Mouse (Mus musculus) lung, embryonic 14.5 days (tissue): ENCODE measurements around the gene Pecr. TPM values are rescaled to one million over a fixed set of nuclear protein-coding genes. Genes with fewer than 3 reads are reported as not detected.
"Not testable (repeated sequence)": the region's sequence is repeated elsewhere in the genome, so short reads cannot be mapped to it uniquely, and the experiment has no call there.

Experiments
- ATAC-seq: fragments of 200-750 bp; cut with Nextera tagmentation; 2 replicates; pipeline ENCODE4 v1.8.0; 2017; ENCODE audit warnings: mild to moderate bottlenecking, moderate TSS enrichment, moderate library complexity; ENCODE audit not compliant: insufficient read depth
- DNase-seq: peaks from one replicate; pipeline ENCODE4 v3.0.0-alpha.2; 2015
- H3K27ac ChIP-seq: fragments of 300-500 bp; sonication (generic); 2 replicates; pipeline ENCODE4 v1.5.1; 2014; ENCODE audit warnings: low read depth, mild to moderate bottlenecking, moderate library complexity
- H3K27me3 ChIP-seq: fragments of 300-500 bp; sonication (generic); 2 replicates; pipeline ENCODE4 v1.6.1; 2014; ENCODE audit warnings: low read length, control low read depth; ENCODE audit not compliant: insufficient read depth
- H3K36me3 ChIP-seq: fragments of 300-500 bp; sonication (generic); 2 replicates; pipeline ENCODE4 v1.6.1; 2014; ENCODE audit warnings: control low read depth; ENCODE audit not compliant: insufficient read depth
- H3K4me1 ChIP-seq: fragments of 300-500 bp; sonication (generic); 2 replicates; pipeline ENCODE4 v1.6.1; 2014; ENCODE audit warnings: antibody characterized with exemption, control low read depth; ENCODE audit not compliant: insufficient read depth
- H3K4me2 ChIP-seq: fragments of 300-500 bp; sonication (generic); 2 replicates; pipeline ENCODE4 v1.6.1; 2014; ENCODE audit warnings: mild to moderate bottlenecking
- H3K4me3 ChIP-seq: fragments of 300-500 bp; sonication (generic); 2 replicates; pipeline ENCODE4 v1.5.1; 2014; ENCODE audit warnings: low read depth, low read length
- H3K9ac ChIP-seq: fragments of 300-500 bp; sonication (generic); 2 replicates; pipeline ENCODE4 v1.6.1; 2014
- H3K9me3 ChIP-seq: fragments of 300-500 bp; sonication (generic); 2 replicates; pipeline ENCODE4 v1.6.1; 2016; ENCODE audit warnings: low read depth, low read length, control low read depth
- CTCF ChIP-seq: IDR thresholded peaks from 2 replicates; pipeline ENCODE4 v1.5.1; 2016; ENCODE audit warnings: antibody characterized with exemption, low read depth
- WGBS: fragments of 180-500 bp; shearing (Covaris S2); extraction: QIAGEN DNeasy Blood & Tissue Kit; methylation state at CpG from one replicate; pipeline ENCODE4 v1.1.7; 2014; 5-methylcytosine and 5-hydroxymethylcytosine counted together
- polyA plus RNA-seq: library from polyadenylated mRNA; unstranded; fragments of >200 nt; fragmentation: Nextera tagmentation; extraction: Ambion mirVana; gene quantifications from 2 replicates; pipeline ENCODE4 v1.2.1, GENCODE M21; 2014

The Pecr gene
- polyA plus RNA-seq, 1 experiment from 2014 or later = 25.6 TPM

DNA sequence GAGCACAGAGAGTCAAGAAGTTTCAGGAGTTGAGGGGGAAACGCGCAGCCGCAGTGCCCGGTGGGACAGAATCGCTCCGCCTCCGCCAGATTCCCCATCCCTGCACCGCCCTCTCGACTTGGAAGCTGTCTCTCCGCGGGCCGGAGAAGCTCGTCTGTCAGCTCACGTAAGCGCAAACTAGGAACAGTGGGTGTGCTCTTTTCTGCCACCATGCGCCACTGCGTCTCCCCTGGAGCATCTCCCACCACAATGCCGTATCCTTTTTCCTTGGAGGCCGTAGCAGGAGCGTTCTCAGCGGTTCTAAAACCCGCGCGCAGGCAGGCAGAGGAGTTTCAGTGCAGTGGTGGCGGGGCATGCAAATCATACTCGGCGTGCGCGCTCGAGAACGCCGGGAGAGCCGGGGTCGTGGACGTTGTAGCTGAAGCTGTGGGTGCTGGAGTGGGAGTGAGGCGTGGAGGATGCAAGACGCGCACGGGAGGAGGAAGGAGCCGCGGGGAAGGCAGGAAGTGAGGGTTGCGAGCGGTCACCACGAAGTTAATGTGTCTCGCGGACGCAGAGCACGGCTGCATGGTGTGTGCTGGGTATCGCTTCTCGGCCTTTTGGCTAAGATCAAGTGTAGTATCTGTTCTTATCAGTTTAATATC lies 47.6 kb downstream of the Pecr start:
- peak overlapping the region; percentile 69 for H3K4me2 ChIP-seq
- peak overlapping the region; percentile 48 for H3K9ac ChIP-seq
- WGBS = under 1% methylated on average over 37 of the region's 50 CpGs
- TF ChIP-seq CTCF = peak; percentile 18; the same call in 1 of the 2 replicates
- H3K9me3 ChIP-seq, H3K36me3 ChIP-seq, H3K4me1 ChIP-seq, H3K27me3 ChIP-seq: not testable (repeated sequence)
- H3K27ac ChIP-seq = peak overlapping the region; percentile 74
- DNase-seq = peak; percentile 87
- ATAC-seq = peak; percentile 93
- H3K4me3 ChIP-seq = peak overlapping the region; percentile 50

DNA sequence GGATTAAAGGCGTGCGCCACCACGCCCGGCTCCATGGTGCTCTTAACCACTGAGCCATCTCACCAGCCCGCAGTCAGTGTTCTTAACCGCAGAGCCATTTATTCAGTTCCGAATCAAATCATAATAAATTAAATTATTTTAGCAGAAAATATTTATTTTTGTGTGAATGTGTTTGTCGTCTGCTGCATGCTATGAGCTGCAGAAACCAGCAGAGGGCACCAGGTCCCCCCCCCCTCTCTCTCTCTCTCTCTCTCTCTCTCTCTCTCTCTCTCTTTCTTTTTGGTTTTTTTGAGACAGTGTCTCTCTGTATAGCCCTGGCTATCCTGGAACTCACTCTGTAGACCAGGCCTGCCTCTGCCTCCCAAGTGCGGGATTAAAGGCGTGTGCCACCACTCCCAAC lies 51.5 kb downstream of the Pecr start:
- WGBS = 76% methylated on average over 10 of the region's 10 CpGs
- DNase-seq, H3K9me3 ChIP-seq, H3K4me1 ChIP-seq, H3K4me2 ChIP-seq, H3K36me3 ChIP-seq, H3K9ac ChIP-seq, H3K27ac ChIP-seq, H3K27me3 ChIP-seq, H3K4me3 ChIP-seq, ATAC-seq: not testable (repeated sequence)
- TF ChIP-seq CTCF = peak; percentile 44

DNA sequence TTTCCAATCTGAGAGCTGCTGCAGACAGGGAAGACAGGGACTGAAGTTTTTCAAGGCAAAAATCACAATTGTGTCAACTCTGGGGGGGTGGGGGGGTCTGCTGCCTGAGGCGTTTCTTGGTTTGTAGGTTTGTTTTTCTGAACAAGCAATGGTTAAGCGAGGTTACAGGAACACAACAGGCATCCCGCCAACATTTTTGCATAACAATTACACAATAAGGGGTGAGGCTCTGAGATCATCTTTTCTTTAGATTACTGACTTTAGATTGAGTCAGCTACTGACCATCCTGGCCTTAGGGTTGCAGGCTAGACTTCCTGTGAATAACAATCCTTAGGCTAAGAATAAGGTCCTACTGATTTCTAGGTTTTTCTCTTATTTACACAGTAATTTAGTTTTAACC lies 55.1 kb downstream of the Pecr start:
- Histone ChIP-seq H3K4me1 (no peaks in the 10 kb centered on the region), H3K9ac (no peak overlapping the region), H3K4me2 (no peak overlapping the region), H3K9me3 (no peaks in the 10 kb centered on the region), H3K36me3 (no peaks in the 10 kb centered on the region), H3K27ac (no peak overlapping the region), H3K27me3 (peaks cover 5% of the 10 kb centered on the region; the same call in 1 of the 2 replicates), H3K4me3 (no peak overlapping the region)
- ATAC-seq (no peak), DNase-seq (peak; percentile 31)
- 38% methylated on average over 3 of the region's 3 CpGs for WGBS
- TF ChIP-seq CTCF = no peak

DNA sequence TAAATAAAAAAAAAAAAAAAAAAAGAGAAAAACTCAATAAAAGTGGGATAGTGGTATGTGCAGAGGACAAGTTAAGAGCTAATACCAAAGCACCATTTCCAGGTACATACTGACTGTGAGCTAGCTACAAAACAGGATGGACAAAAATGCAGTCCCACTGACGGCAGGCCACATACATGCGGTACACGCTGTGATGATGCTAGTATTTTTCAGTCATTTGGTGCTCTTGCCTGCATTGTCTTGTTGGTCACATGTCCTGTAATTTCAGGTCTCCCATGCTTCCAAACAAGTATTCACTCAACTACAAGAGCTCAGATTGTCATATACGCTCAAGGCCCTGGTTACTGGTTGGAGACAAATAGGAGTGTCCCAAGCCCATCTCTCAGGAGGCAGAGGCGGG lies 56.6 kb downstream of the Pecr start:
- no peak overlapping the region for H3K9ac ChIP-seq
- WGBS = 85% methylated on average over 5 of the region's 5 CpGs
- H3K4me2 ChIP-seq = no peak overlapping the region
- DNase-seq = no peak
- peaks cover 8% of the 10 kb centered on the region; the same call in 1 of the 2 replicates for H3K27me3 ChIP-seq
- no peak overlapping the region for H3K27ac ChIP-seq
- H3K36me3 ChIP-seq = no peaks in the 10 kb centered on the region
- no peaks in the 10 kb centered on the region for H3K9me3 ChIP-seq
- H3K4me1 ChIP-seq = no peaks in the 10 kb centered on the region
- TF ChIP-seq CTCF = no peak
- ATAC-seq = no peak
- no peak overlapping the region for H3K4me3 ChIP-seq

DNA sequence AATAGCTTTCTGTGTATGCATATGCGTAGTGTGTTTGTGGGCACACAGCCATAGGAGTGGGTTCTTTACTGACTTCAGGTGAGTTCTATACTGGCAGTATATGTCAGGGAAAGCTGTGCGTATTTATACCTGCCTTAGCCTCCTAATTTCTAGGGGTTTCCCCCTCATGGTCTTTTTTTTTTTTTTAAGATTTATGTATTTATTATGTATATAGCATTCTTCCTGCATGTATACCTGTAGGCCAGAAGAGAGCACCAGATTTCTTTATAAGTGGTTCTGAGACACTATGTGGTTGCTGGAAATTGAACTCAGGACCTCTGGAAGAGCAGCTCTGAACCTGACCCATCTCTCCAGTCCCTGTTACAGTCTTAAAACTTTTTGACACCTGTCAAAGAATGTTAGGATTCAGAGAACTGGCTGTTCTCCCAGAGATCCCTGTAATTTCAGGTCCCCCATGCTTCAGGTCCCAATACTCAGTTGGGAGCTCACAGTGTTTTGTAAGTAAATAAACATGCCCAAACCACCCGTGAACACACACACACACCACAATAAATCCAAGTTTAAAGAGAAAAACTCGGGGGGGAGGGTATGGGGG lies 57.1 kb downstream of the Pecr start:
- WGBS = 24% methylated on average over 4 of the region's 4 CpGs
- Histone ChIP-seq H3K4me2 (0 out of 2 replicates have a peak overlapping the region, but pooled peaks have one; percentile 15), H3K9me3 (no peaks in the 10 kb centered on the region), H3K4me3 (no peak overlapping the region), H3K27me3 (peaks cover 8% of the 10 kb centered on the region; the same call in 1 of the 2 replicates), H3K36me3 (no peaks in the 10 kb centered on the region), H3K9ac (no peak overlapping the region), H3K27ac (no peak overlapping the region), H3K4me1 (no peaks in the 10 kb centered on the region)
- no peak for TF ChIP-seq CTCF
- ATAC-seq (no peak), DNase-seq (no peak)

DNA sequence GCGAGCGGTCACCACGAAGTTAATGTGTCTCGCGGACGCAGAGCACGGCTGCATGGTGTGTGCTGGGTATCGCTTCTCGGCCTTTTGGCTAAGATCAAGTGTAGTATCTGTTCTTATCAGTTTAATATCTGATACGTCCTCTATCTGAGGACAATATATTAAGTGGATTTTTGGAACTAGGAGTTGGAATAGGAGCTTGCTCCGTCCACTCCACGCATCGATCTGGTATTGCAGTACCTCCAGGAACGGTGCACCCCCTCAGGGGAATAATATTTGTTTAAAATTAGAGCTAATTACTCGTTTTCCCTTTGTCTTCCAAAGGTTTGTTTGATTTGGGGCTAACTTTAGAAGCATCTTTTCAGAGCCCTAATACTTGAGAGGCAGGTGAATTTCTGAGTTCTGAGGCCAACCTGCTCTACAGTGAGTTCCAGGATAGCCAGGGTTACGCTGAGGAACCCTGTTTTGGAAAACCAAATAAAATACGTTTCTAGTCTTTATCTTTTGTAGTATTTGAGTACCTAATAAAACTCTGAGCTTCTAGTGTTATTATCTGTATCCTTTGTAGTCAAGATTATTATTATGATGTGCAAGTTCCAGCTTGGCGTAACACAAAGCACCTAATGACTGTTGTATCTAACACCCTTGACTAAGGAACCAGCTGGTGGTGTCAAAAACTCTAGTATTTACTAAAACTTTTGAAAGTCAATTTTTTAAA lies 57.8 kb downstream of the Pecr start:
- WGBS = under 1% methylated on average over 9 of the region's 18 CpGs
- Histone ChIP-seq H3K4me3 (peak overlapping the region; percentile 33), H3K4me1 (no peaks in the 10 kb centered on the region), H3K36me3 (no peaks in the 10 kb centered on the region), H3K9me3 (no peaks in the 10 kb centered on the region), H3K9ac (no peak overlapping the region), H3K4me2 (peak overlapping the region; percentile 58; the same call in 1 of the 2 replicates), H3K27me3 (peaks cover 8% of the 10 kb centered on the region; the same call in 1 of the 2 replicates), H3K27ac (peak overlapping the region; percentile 42; the same call in 1 of the 2 replicates)
- ATAC-seq (peak; percentile 91), DNase-seq (peak; percentile 87)
- TF ChIP-seq CTCF = no peak

DNA sequence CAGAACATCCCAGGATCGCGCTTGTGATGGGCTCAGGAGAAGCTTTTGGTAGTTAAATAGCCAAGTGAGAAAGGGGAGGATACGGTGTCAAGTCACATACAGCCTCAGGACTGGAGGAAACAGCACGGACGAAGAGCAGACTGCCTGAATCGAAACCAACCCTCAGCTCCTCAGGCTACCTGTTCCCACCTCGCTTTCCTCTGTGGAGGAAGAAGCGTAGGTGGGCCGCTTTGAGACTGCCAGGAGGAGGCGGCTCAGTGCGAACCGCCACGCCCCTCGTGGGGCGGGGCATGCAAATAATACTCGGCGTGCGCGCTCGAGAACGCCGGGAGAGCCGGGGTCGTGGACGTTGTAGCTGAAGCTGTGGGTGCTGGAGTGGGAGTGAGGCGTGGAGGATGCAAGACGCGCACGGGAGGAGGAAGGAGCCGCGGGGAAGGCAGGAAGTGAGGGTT lies 58.4 kb downstream of the Pecr start:
- H3K27ac ChIP-seq = peak overlapping the region; percentile 42; the same call in 1 of the 2 replicates
- ATAC-seq = peak; percentile 88

More for the DNA sequence above, 58.4 kb downstream of the Pecr start:
- not testable (repeated sequence) for H3K27me3 ChIP-seq, H3K9ac ChIP-seq, H3K9me3 ChIP-seq, H3K4me1 ChIP-seq, H3K36me3 ChIP-seq
- DNase-seq = peak; percentile 91
- 2% methylated on average over 22 of the region's 31 CpGs for WGBS
- peak overlapping the region; percentile 33 for H3K4me3 ChIP-seq
- peak overlapping the region; percentile 58 for H3K4me2 ChIP-seq
